In genomic region chr11:77687541-77688131, GRCm38 (mm10) we compare ENCODE assay signal across 9 mouse cellular contexts. TPM values are rescaled to one million over a fixed set of nuclear protein-coding genes. Genes with fewer than 3 reads are reported as not detected.
DNase-seq lines count a peak whose midpoint lies in the region; ATAC-seq and TF ChIP-seq lines count a peak whose summit lies in the region.
"Had no signal": no experiment of that assay in that cellular context is flagged by ENCODE, and none has a peak within 500 bp of the region (broad histone marks: within the 10 kb centered on the region; RNA-seq: fewer than 3 reads in every experiment).

No protein-coding gene starts in this region.

- peaks cover 19% of the 10 kb centered on the region for H3K4me1 ChIP-seq in forebrain, embryonic 10.5 days
- H3K4me1 ChIP-seq in heart, postnatal 0 days (ENCODE audit: control insufficient read depth, insufficient read depth), result 0 out of 2 replicates have a peak, but pooled peaks cover 7% of the 10 kb centered on the region

- 0% methylated on average over 27 of the region's 40 CpGs for WGBS in forebrain, embryonic 10.5 days
- WGBS in heart, postnatal 0 days, result under 1% methylated on average over 21 of the region's 40 CpGs

- ATAC-seq in heart, postnatal 0 days (ENCODE audit: insufficient read depth, low read depth), result peak; percentile 1; the same call in 1 of the 2 replicates

- TF ChIP-seq EP300 in heart, postnatal 0 days (IDR thresholded peaks at IDR 0.05; ENCODE audit: low read depth), result no peak

- peak; percentile 65 for DNase-seq in ES-CJ7 (ENCODE audit: low read depth, low spot score)
- DNase-seq in brain, embryonic 14.5 days (ENCODE audit: low read depth), result peak; percentile 59
- peak; percentile 40 for DNase-seq in forebrain, embryonic 10.5 days (ENCODE audit: extremely low spot score, low spot score)
- peak; percentile 71 for DNase-seq in heart, postnatal 0 days (ENCODE audit: low spot score)
- DNase-seq in layer of hippocampus, adult 9-11 months, result peak; percentile 15
- peak; percentile 34 for DNase-seq in lung, postnatal 14 days
- peak; percentile 34 for DNase-seq in right cerebral cortex, postnatal 14 days
- DNase-seq in urinary bladder, postnatal 4 days (ENCODE audit: low spot score in 2 of 2), result peak; percentile 54 to 61

- TF ChIP-seq POLR2A in brain, embryonic 14.5 days (IDR thresholded peaks at IDR 0.05; ENCODE audit: borderline replicate concordance, extremely low read depth, insufficient read depth, insufficient read length, poor library complexity, severe bottlenecking), result no peak

- H3K36me3 ChIP-seq in forebrain, embryonic 10.5 days (replicated peaks), result peaks cover 43% of the 10 kb centered on the region
- peaks cover 13% of the 10 kb centered on the region for H3K36me3 ChIP-seq in heart, postnatal 0 days (replicated peaks; ENCODE audit: control insufficient read depth, insufficient read depth, low read length)

- H3K27me3 ChIP-seq in forebrain, embryonic 10.5 days (ENCODE audit: poor library complexity, severe bottlenecking), result no peaks in the 10 kb centered on the region
- no peaks in the 10 kb centered on the region for H3K27me3 ChIP-seq in heart, postnatal 0 days (ENCODE audit: control insufficient read depth, insufficient read depth, low read length)

- peak overlapping the region; percentile 83 for H3K4me2 ChIP-seq in heart, postnatal 0 days (ENCODE audit: low read depth, low read length)

- peak overlapping the region; percentile 99 for H3K27ac ChIP-seq in forebrain, embryonic 10.5 days
- peak overlapping the region; percentile 100 for H3K27ac ChIP-seq in heart, postnatal 0 days (ENCODE audit: low read depth)

- no peak for TF ChIP-seq CTCF in brain, embryonic 14.5 days (IDR thresholded peaks at IDR 0.05; ENCODE audit: borderline replicate concordance, extremely low read depth, insufficient read depth, insufficient read length)
- no peak for TF ChIP-seq CTCF in heart, postnatal 0 days (IDR thresholded peaks at IDR 0.05; ENCODE audit: low read depth)

- peak overlapping the region; percentile 100 for H3K9ac ChIP-seq in heart, postnatal 0 days (replicated peaks; ENCODE audit: low read depth, low read length)

- H3K9me3 ChIP-seq in forebrain, embryonic 10.5 days, result no peaks in the 10 kb centered on the region
- no peaks in the 10 kb centered on the region for H3K9me3 ChIP-seq in heart, postnatal 0 days (replicated peaks; ENCODE audit: control insufficient read depth, low read length)

- peak overlapping the region; percentile 99 for H3K4me3 ChIP-seq in forebrain, embryonic 10.5 days
- peak overlapping the region; percentile 98 for H3K4me3 ChIP-seq in heart, postnatal 0 days (ENCODE audit: low read depth, low read length)

RNA-seq across cellular contexts. Expression of gene Nufip2, which starts 1.7 kb away (rescaled TPM):
- polyA plus RNA-seq in brain, embryonic 14.5 days (2012; rRNA removed), result 13.1 and 19.2 TPM in 2 replicates
- polyA plus RNA-seq in forebrain, embryonic 10.5 days (2016; fragmentation: Nextera tagmentation; extraction: Ambion mirVana), result 3.9 TPM in 2 replicates
- 30.5 and 55.1 TPM in 2 replicates for total RNA-seq in heart, postnatal 0 days (2014; rRNA removed; ENCODE audit: low replicate concordance)
- polyA plus RNA-seq in heart, postnatal 0 days (2015; fragmentation: Nextera tagmentation; extraction: Ambion mirVana), result 3.0 and 3.5 TPM in 2 replicates

RNA-seq across cellular contexts. Expression of gene Cryba1, which starts 37.4 kb away (rescaled TPM):
- polyA plus RNA-seq in brain, embryonic 14.5 days (2012; rRNA removed), result 0.19 and 0.23 TPM in 2 replicates
- polyA plus RNA-seq in forebrain, embryonic 10.5 days (2016; fragmentation: Nextera tagmentation; extraction: Ambion mirVana), result 0.21 and 0.73 TPM in 2 replicates
- not detected in 2 replicates for total RNA-seq in heart, postnatal 0 days (2014; rRNA removed; ENCODE audit: low replicate concordance)
- polyA plus RNA-seq in heart, postnatal 0 days (2015; fragmentation: Nextera tagmentation; extraction: Ambion mirVana), result not detected in 2 replicates
- total RNA-seq: hematopoietic stem cell, adult 5-6 weeks had no signal

Comparison
In these comparisons a context has a peak if more than half of its experiments do, and no peak if none do; other contexts are left out.
1. Peak in every context shown above with its lines: DNase-seq, ATAC-seq, H3K4me3 ChIP-seq and H3K27ac ChIP-seq.
2. DNase-seq: peak in every context shown above with its lines; median percentile 71 in heart, postnatal 0 days; 65 in ES-CJ7; 59 in brain, embryonic 14.5 days; 58 in urinary bladder, postnatal 4 days; 40 in forebrain, embryonic 10.5 days; 34 in lung, postnatal 14 days; 34 in right cerebral cortex, postnatal 14 days; 15 in layer of hippocampus, adult 9-11 months.